Mouse (Mus musculus): ENCODE data around the gene Cdkl1.

Cdkl1 gene

DNA sequence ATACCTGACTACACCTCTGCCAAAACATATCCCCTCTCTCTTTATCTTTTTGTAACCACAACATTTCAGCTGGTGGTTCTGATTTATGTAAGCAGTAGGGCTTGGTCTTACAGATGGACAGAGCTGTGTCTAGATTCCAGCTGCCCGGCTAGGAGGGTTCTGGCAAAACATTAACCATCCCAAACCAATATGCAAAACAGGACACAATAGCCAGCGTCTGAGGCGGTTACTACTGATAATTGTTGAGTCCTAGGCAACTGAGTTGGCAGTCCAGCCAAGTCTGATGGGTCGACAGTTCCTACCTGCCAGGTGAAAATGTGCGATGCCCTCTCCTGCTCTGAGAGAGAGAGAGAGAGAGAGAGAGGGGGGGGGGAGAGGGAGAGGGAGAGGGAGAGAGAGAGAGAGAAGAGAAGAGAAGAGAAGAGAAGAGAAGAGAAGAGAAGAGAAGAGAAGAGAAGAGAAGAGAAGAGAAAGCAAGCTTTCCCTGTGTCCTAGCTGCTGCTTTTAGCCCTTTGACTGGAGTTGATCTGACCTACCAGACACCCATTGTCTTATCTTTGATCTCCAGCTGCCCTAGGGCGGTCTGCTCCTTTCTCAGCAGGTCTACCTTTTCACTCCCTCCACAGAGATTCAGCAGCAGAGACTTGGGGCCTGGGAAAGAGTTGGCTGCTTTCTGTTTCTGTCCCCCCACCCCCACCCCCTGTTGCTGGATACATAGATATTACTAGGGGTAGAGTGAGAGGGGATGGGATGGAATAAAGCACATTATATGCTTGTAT, 7.6 kb downstream of the Cdkl1 start:
- DNase-seq: no peak

- no peak for DNase-seq
Measured at GRCm38 (mm10) chr12:69781935-69782650, 9.0 kb downstream of the Cdkl1 start.

GRCm38 (mm10) chr12:69781480-69781879, 9.6 kb downstream of the Cdkl1 start:
- no peak for DNase-seq

- no peak for DNase-seq
Measured at GRCm38 (mm10) chr12:69777957-69778356, 13.1 kb downstream of the Cdkl1 start.

DNA sequence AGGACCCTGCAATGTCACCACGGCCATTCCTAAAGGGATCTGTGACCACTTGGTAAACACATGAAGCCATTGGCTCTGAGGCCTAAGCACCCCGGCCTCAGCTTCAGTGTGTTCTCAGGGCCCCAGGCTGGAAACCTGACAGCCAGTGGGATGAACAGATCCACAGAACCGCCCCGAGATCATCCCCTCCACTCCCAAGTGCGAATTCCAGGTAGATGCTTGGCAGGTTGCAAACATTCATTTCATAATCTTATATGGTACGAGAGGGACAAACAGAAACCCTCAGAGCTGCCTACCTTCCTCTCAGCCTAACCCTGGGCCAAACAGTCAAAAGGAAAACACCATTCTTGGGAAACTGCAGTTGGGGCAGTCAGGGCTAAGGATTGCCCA, 13.7 kb downstream of the Cdkl1 start:
- no peak for DNase-seq

DNA sequence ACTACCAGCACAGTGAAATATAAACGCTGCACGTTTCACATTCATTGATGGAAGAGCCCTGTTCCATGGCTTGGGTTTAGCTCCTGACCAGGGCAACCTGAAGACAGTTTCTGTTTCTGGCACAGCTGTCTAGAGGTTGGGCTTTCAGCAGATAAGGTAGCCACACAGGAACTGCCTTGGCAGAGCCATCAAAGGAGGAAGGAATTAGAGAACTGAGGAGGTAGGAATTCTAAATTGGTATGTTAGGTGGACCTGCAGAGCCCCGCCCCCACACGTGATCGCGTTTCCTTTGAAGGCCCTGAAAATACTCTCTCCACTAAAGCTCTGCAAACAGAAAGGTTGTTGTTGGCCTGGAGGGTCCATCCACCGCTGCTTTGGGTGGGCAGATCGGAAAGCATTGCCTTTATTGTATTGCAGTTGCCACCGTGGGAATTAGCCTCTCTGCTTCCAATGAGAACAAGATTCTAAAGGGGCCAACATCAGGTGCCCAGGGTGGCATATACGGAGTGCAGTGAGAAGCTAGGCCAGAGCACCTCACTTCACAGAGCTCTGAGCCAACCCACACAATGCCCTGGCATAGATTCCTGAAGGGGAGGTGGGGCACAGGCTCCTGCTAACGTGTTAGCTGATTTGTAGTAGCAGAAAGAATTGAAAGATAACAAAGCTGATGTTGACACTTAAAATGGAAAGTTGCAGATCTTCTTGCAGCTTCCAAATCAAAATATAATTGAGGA, 14.3 kb downstream of the Cdkl1 start:
- no peak for DNase-seq

GRCm38 (mm10) chr12:69768841-69769240, 22.2 kb downstream of the Cdkl1 start:
- DNase-seq: no peak

- DNase-seq: no peak
Measured at GRCm38 (mm10) chr12:69767476-69768258, 23.4 kb downstream of the Cdkl1 start.

- DNase-seq: no peak
Measured at GRCm38 (mm10) chr12:69766185-69766904, 24.7 kb downstream of the Cdkl1 start.

- DNase-seq: no peak
Measured at GRCm38 (mm10) chr12:69765543-69765942, 25.5 kb downstream of the Cdkl1 start.

DNA sequence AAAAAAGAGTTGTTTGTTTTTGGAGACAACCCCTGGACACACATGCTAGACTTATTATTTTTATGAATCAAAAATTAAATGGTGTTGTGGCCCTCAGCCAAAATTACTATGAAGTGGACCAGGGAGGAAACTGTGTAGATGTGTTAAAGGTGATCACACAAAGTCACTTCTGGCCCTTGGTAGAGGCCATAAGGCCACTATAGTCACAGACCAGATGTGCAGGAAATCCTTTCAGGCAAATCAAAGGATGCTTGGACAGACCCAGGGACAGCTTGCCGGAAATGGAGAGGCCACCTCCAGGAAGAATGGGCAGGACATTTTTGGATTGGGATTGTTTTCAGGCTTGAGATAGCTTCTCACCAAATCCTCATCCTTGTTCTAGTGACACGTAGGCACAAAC, 29.5 kb downstream of the Cdkl1 start:
- DNase-seq: no peak

DNA sequence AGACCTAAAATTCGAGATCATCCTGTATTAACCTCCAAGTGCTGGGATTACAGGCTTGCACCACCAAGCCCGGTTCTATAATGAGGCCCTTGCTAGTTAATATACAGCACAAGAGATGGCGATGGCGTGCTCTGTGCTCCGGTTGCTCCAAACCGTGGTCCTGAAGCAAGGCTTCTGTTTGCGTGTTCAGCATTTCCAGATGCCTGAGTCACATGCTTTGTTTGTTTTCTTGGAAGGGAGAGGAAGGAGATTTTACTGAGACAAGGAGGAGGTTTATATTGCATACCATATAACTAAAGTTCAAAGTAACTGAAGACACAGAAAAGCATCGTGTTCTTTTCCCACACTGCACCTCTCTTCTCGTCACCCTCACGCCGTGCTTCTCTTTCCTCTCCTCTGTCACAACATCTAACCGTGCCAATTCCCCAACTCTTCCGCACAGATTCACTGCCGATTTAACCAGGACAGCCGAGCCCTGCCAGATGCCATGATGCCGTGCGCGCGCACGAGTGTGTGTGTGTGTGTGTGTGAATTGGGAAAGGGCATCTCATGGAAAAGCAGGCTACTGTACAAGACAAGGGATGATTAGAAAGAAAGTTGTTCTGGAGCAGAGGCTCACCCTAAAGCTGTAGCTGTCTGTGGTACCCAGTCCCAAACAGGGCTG, 30.2 kb downstream of the Cdkl1 start:
- DNase-seq: no peak

DNA sequence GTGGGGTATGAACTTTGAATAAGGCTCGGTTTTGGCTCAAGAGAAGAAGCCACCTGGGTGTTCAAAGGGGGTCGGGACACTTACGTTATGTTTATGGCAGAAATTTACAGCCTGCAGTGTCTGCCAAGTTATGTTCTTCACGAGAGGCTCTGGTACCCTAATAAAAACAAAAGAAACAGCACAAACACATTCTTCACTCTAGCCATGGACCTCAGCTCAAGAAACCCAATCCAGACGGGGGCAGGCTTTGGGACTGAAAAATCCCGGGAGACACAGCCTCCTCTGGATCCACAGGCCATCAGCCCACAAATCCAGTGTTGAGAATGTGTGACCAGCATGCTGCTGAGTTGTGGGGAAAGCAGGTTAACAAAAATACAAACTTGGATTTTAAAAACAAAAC, 31.1 kb downstream of the Cdkl1 start:
- DNase-seq: no peak

- no peak for DNase-seq
Measured at GRCm38 (mm10) chr12:69759267-69759885, 31.7 kb downstream of the Cdkl1 start.

- peak; percentile 29 to 37 for DNase-seq
Measured at GRCm38 (mm10) chr12:69758221-69759185, 32.6 kb downstream of the Cdkl1 start.

GRCm38 (mm10) chr12:69757418-69758141, 33.5 kb downstream of the Cdkl1 start:
- peak; percentile 87 to 91 for DNase-seq

DNA sequence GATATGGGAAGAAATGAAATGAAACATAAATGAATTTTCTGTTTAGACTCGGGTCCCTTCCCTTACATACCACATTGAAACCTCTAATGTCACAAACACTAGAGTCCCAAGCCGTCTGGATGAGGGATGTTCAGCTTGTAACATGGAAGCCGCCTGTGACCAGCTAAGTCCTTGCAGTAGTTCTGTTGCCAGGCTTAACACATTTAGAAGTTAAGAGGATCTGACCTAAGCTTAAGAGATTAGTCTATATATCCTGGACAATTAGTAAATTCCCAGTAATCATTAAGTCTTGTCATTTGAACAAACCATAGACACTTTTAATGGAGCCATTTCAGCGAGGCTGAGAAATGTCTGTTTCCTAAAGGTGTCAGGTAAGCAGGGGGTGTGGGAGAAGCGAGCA, 35.1 kb downstream of the Cdkl1 start:
- no peak for DNase-seq

DNA sequence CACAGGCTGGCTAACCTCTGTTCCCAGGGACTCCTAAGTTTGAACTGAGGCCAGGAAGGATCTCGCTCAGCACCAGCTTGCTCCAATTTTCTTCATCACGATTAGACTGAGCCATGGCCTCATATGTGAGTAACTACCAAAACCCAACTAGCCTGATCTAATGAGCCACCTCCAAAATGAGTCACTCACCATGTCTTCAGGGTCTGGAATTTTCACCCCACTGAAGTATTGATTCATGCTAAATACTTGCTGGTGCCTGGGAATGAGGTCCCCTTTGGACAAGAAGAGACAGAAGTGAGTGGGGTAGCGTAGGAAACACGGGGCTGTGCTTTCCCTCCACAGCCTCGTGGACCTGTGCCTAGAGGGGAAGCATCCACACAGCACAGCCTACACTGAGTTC, 37.1 kb downstream of the Cdkl1 start:
- no peak for DNase-seq

DNA sequence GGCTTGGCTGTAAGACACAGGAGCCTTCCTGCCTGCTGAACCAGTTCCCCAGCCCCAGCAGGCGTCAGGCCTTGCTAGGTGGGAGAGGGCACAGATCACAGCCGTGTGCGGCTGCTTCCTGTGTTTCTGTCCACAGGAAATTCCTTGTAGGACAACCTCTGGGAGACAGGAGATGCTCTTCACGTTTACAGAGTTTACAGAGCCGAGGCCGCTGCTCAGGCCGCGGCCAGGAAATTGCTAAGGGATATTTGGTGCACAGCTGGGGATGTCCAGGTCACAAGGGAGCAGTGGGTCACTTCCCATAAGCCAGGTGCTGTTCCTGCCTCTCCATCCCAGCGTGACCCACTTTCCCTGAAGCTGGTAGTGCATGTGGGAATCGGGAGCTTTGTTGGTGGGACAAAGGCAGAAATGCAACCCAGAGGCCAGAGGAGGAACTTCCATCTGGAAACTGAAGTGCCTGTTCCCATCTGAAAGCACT, 39.2 kb downstream of the Cdkl1 start:
- no peak for DNase-seq

All from cerebellum, postnatal 25 days (tissue).